Mouse (Mus musculus): ENCODE data around the gene Tox2. TPM values are rescaled to one million over a fixed set of nuclear protein-coding genes. Genes with fewer than 3 reads are reported as not detected.
A peak's percentile ranks its signal among the peaks of the same experiment; 100 is the strongest.

Gene Tox2
- total RNA-seq, 2 experiments from 2014 or later, result 0.27 TPM; not detected in 1

GRCm38 (mm10) chr2:163252645-163253044 lies 49.7 kb downstream of the Tox2 start:
- ATAC-seq (replicated peaks; ENCODE audit: poor library complexity), result 0 out of 2 replicates have a peak, but pooled peaks have one; percentile 40

- peak; percentile 87 for ATAC-seq (replicated peaks; ENCODE audit: poor library complexity)
Observed at GRCm38 (mm10) chr2:163253248-163254099, 50.5 kb downstream of the Tox2 start.

GRCm38 (mm10) chr2:163254228-163254627 lies 51.3 kb downstream of the Tox2 start:
- no peak for ATAC-seq (replicated peaks; ENCODE audit: poor library complexity)

DNA sequence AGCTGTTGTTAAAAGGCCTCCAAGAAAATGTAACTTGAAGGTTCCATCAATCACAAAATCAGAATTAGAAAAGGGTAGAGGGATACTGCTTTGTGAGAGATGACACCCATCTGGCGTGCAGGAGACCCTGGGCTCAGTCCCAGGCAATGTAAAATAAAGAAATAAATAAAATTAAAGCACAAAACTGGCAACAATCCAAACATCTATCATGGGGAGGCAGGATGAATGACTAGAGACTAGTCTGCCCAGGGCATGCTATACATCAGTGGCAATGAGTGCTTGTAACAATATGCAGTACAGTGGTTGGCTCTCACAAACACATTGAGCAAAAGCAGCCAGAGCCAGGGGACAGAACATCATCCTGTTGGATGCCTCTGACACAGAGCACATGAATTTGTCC lies 53.8 kb downstream of the Tox2 start:
- no peak for ATAC-seq (replicated peaks; ENCODE audit: poor library complexity)

GRCm38 (mm10) chr2:163261362-163262054 lies 58.6 kb downstream of the Tox2 start:
- ATAC-seq (replicated peaks; ENCODE audit: poor library complexity), result no peak

GRCm38 (mm10) chr2:163262055-163262420 lies 59.1 kb downstream of the Tox2 start:
- ATAC-seq (replicated peaks; ENCODE audit: poor library complexity), result peak; percentile 39; the same call in 1 of the 2 replicates

DNA sequence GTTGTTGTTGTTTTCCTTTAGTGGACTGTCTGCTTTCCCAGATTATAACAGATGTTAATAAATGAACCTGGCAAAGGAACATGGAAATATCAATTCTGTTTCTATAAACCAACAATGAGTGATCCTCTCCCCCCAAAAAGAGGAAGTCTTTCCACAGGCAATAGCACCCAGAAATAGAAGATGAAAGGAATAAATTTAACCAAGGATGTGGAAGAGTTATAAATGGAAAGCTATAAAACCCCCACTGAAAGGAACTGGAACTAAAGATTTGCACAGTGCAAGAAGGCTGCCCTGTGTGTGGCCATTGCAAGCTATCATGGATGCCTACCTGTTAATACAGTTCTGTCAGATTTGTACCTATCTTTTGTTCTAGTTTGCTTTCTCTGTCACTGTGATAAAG lies 64.2 kb downstream of the Tox2 start:
- ATAC-seq (replicated peaks; ENCODE audit: poor library complexity), result 0 out of 2 replicates have a peak, but pooled peaks have one; percentile 46

DNA sequence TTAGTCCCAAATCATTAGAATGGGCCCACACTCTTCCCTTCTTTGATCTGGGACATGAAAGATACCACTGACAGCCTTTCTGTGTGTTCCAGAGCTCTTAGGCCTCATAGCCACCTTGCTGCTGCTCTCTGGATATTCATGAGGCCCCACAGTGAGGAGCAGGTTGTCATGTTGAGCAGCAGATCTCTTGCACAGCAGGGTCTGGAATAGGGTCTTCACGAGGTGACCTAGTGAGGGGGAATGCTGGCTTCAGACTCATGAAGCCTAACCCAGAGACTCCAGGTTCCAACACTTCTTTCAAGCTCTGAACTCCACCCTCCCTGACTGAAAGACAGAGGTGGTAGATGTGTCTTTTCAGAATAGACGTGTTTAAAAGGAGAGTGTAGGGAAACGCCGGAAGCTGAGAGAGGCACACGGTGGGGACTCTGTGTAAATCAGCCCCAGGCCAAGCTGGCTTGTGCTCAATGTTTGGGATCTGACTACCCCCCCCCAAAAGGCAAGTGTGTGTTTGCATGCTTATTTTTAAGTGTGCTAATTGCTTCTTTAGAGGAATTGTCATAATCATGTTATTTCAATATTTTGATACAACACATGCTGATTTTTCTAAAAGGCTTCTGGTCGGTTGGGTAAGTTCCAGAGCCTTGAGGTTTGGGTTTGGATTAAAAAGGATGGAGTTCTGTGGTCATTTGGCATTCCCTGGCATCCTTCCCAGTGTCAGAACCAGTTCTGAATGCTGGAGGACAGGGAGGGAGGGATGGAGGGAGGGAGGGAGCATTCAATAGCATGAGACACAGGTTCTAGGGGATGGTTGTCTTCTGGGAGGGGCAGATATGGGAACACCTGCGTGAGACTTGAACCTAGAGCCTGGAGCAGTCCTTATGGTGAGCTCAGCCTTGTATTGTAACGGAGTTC lies 68.9 kb downstream of the Tox2 start:
- ATAC-seq (replicated peaks; ENCODE audit: poor library complexity), result no peak

- ATAC-seq (replicated peaks; ENCODE audit: poor library complexity), result 0 out of 2 replicates have a peak, but pooled peaks have one; percentile 39
Observed at GRCm38 (mm10) chr2:163273815-163274214, 70.9 kb downstream of the Tox2 start.

DNA sequence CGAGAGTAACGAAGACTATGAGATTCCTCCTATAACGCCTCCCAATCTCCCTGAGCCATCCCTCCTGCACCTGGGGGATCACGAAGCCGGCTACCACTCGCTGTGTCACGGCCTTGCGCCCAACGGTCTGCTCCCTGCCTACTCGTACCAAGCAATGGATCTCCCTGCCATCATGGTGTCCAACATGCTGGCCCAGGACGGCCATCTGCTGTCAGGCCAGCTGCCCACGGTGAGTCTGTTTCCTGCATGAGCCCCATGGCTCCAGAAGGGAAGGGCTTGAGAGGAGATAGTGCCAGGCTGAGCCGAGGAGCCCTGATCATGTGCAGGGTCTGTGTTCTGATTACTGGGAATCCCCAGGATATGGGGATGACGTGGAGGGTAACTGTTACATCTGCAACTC lies 73.1 kb downstream of the Tox2 start:
- ATAC-seq (replicated peaks; ENCODE audit: poor library complexity), result no peak

- no peak for ATAC-seq (replicated peaks; ENCODE audit: poor library complexity)
Observed at GRCm38 (mm10) chr2:163277979-163278378, 75.1 kb downstream of the Tox2 start.

DNA sequence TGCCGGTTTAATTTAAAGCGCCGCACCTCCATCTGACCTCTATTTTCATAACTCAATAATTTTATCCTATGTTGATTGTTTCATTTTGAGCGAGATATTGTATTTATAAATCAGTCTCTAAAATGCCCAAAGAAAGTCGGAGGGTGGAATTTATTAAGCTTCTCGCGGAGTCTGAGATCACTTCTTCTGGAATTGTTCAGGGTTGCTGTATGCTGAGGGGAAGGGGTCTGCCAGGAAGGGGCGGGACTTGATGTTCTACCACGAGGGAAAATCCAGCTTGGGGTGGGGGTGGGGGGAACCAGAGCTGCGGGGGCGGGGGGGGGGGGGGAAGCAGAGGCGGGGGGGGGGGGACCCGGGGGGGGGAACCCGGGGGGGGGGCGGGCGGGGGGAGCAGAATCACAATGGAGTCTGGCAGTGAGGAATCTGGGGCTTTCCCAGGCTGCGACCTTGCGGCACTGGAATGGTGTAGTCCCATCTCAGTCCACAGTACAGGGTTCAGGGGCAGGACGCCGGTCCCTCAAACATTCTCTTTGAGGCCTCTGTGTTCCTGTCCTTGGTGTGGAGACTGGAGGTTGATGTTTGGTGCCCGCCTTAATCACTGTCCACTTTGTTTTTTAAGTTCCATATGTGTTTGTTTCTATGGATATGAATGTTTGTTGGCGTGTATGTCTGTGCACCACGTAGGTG lies 77.9 kb downstream of the Tox2 start:
- ATAC-seq (replicated peaks; ENCODE audit: poor library complexity), result no peak

GRCm38 (mm10) chr2:163284856-163285255 lies 81.9 kb downstream of the Tox2 start:
- ATAC-seq (replicated peaks; ENCODE audit: poor library complexity), result no peak

GRCm38 (mm10) chr2:163285335-163285734 lies 82.4 kb downstream of the Tox2 start:
- no peak for ATAC-seq (replicated peaks; ENCODE audit: poor library complexity)

GRCm38 (mm10) chr2:163285762-163286161 lies 82.8 kb downstream of the Tox2 start:
- peak; percentile 78 for ATAC-seq (replicated peaks; ENCODE audit: poor library complexity)

- no peak for ATAC-seq (replicated peaks; ENCODE audit: poor library complexity)
Observed at GRCm38 (mm10) chr2:163288881-163289379, 86.0 kb downstream of the Tox2 start.

DNA sequence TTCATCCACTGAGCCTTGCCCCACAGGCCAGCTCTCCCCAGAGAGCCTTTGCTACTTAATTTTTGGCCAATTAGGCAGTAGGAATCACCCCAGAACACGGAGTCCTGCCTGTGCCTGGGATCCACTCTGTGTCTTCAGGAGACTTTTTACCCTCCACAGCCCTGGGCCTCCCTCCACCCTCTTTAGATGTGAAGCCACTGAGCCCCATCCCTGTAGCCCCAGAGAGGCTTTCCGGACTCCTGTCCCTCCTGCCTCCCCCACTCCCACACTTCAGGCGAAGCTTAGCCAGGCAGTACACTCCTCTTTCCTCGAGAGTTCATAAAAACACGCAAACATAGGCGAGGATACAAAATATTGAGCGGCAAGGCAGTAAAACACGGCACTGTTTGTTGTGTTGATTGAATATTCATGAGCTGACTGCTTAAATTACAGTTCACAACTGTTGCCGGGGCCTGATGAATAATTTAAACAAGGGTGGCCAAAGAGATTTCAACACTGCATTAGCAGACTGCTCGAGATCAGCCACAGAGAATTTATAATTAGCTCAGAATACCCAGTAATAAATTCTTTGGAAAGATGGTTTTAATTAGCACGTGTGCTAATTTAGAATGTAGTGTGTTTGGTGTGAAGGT lies 94.2 kb downstream of the Tox2 start:
- no peak for ATAC-seq (replicated peaks; ENCODE audit: poor library complexity)

- no peak for ATAC-seq (replicated peaks; ENCODE audit: poor library complexity)
Observed at GRCm38 (mm10) chr2:163300069-163301060, 97.4 kb downstream of the Tox2 start.

GRCm38 (mm10) chr2:163301641-163302040 lies 98.7 kb downstream of the Tox2 start:
- ATAC-seq (replicated peaks; ENCODE audit: poor library complexity), result no peak
